Comparison of ENCODE assay signal across 8 mouse cellular contexts in the genomic region with DNA sequence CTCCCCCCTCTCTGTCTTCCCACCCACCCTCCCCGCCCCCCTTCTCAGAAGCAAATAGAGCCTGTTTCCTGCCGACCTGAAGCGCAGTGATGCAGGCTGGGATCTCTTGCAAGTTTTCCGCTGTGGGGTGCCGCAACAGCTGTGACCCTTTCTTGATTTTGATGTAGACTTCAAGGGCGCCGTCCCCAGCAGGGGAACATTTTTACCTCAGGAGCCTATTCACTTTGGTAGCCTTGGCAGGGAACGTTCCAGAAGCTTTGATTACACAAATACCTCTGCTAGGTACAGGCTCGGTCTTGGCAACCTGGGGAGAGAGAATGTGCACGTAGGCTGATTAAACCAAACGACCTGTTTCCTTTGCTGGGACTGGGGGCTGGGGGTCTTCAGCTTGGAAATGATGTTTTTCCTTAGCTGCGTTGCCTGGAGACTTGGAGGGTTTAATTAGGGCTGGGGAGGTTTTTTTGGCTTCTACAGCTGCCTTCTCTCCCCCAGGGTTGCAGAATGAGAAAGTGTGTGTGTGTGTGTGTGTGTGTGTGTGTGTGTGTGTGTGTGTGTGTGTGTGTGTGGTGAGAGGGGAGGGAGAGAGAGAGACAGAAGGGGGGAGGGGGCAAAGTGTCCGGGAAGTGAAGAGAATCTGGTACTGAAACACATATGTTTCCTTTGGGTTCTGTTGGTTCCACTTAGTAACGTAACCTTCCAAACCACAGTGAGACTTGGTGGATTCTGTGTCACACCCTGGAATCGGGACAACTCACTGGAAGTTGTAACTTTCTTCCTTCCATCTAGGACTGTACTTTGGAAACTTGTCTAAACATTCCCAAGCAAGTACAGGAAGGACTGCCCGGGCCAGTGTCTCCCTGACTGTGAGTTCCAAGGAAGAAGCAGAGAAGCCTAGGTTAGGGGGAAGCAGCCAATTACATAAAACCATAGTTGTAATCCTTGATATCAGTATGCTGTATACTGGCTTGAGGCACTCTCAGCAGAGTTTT.
DNase-seq lines count a peak whose midpoint lies in the region; ATAC-seq and TF ChIP-seq lines count a peak whose summit lies in the region.

No protein-coding gene starts in this region.

- 10% methylated on average over 15 of the region's 16 CpGs for WGBS in forebrain, embryonic 10.5 days
- 13% methylated on average over 16 of the region's 16 CpGs for WGBS in heart, postnatal 0 days
- WGBS in kidney, embryonic 16.5 days, result 9% methylated on average over 15 of the region's 16 CpGs
- WGBS in lung, adult 2 months, result 4% methylated on average over 15 of the region's 16 CpGs

- H3K9ac ChIP-seq in heart, postnatal 0 days (replicated peaks; ENCODE audit: low read depth, low read length), result no peak overlapping the region
- H3K9ac ChIP-seq in kidney, embryonic 16.5 days (replicated peaks; ENCODE audit: low read length), result no peak overlapping the region

- peak overlapping the region; percentile 84 for H3K27ac ChIP-seq in forebrain, embryonic 10.5 days
- H3K27ac ChIP-seq in heart, postnatal 0 days (ENCODE audit: low read depth), result peak overlapping the region; percentile 51
- no peak overlapping the region for H3K27ac ChIP-seq in kidney, embryonic 16.5 days (ENCODE audit: low read length)

- H3K4me1 ChIP-seq in forebrain, embryonic 10.5 days, result peaks cover 30% of the 10 kb centered on the region
- no peaks in the 10 kb centered on the region; the same call in 1 of the 2 replicates for H3K4me1 ChIP-seq in heart, postnatal 0 days (ENCODE audit: control insufficient read depth, insufficient read depth)
- peaks cover 9% of the 10 kb centered on the region for H3K4me1 ChIP-seq in kidney, embryonic 16.5 days (ENCODE audit: insufficient read depth, low read length)
- H3K4me1 ChIP-seq in lung, adult 2 months (ENCODE audit: control insufficient read depth, insufficient read depth, low read length), result peaks cover 5% of the 10 kb centered on the region; the same call in 1 of the 2 replicates

- no peak for TF ChIP-seq CTCF in heart, postnatal 0 days (IDR thresholded peaks at IDR 0.05; ENCODE audit: low read depth)
- TF ChIP-seq CTCF in lung, adult 2 months (IDR thresholded peaks at IDR 0.05; ENCODE audit: insufficient read depth, low read length), result no peak

- peak; percentile 32 for DNase-seq in layer of hippocampus, adult 11-12 months (ENCODE audit: low spot score)
- DNase-seq in layer of hippocampus, adult 9-10 months (ENCODE audit: low spot score), result no peak
- DNase-seq in forebrain, embryonic 10.5 days (ENCODE audit: extremely low spot score, low spot score), result peak; percentile 85
- peak; percentile 14 for DNase-seq in heart, postnatal 0 days (ENCODE audit: low spot score)
- peak; percentile 34 for DNase-seq in lung, adult 2 months
- peak; percentile 46 for DNase-seq in retina, postnatal 1 day
- no peak for DNase-seq in spleen, adult 12 weeks (ENCODE audit: low spot score)

- peak; percentile 24; the same call in 1 of the 2 replicates for ATAC-seq in heart, postnatal 0 days (ENCODE audit: insufficient read depth, low read depth)
- no peak for ATAC-seq in kidney, embryonic 16.5 days (ENCODE audit: low FRiP score, low TSS enrichment)

- no peaks in the 10 kb centered on the region for H3K9me3 ChIP-seq in forebrain, embryonic 10.5 days
- 0 out of 2 replicates have a peak, but pooled peaks cover 3% of the 10 kb centered on the region for H3K9me3 ChIP-seq in heart, postnatal 0 days (replicated peaks; ENCODE audit: control insufficient read depth, low read length)
- 0 out of 2 replicates have a peak, but pooled peaks cover 3% of the 10 kb centered on the region for H3K9me3 ChIP-seq in kidney, embryonic 16.5 days (ENCODE audit: low read length)

- no peak for TF ChIP-seq POLR2A in lung, adult 2 months (IDR thresholded peaks at IDR 0.05; ENCODE audit: borderline replicate concordance, extremely low read depth, low read depth, low read length)

- H3K4me2 ChIP-seq in heart, postnatal 0 days (ENCODE audit: low read depth, low read length), result peak overlapping the region; percentile 47
- peak overlapping the region; percentile 53 for H3K4me2 ChIP-seq in kidney, embryonic 16.5 days (replicated peaks; ENCODE audit: low read depth, low read length)

- no peak for TF ChIP-seq EP300 in heart, postnatal 0 days (IDR thresholded peaks at IDR 0.05; ENCODE audit: low read depth)

- H3K4me3 ChIP-seq in forebrain, embryonic 10.5 days, result peak overlapping the region; percentile 40
- H3K4me3 ChIP-seq in heart, postnatal 0 days (ENCODE audit: low read depth, low read length), result peak overlapping the region; percentile 22
- peak overlapping the region; percentile 21 for H3K4me3 ChIP-seq in kidney, embryonic 16.5 days (ENCODE audit: low read length)
- peak overlapping the region; percentile 6 for H3K4me3 ChIP-seq in lung, adult 2 months (replicated peaks; ENCODE audit: extremely low read depth, low read depth, low read length)

- H3K27me3 ChIP-seq in forebrain, embryonic 10.5 days (ENCODE audit: poor library complexity, severe bottlenecking), result peaks cover 13% of the 10 kb centered on the region
- no peaks in the 10 kb centered on the region for H3K27me3 ChIP-seq in heart, postnatal 0 days (ENCODE audit: control insufficient read depth, insufficient read depth, low read length)
- no peaks in the 10 kb centered on the region for H3K27me3 ChIP-seq in kidney, embryonic 16.5 days (ENCODE audit: insufficient read depth, low read length)

- H3K36me3 ChIP-seq in forebrain, embryonic 10.5 days (replicated peaks), result no peaks in the 10 kb centered on the region
- H3K36me3 ChIP-seq in heart, postnatal 0 days (replicated peaks; ENCODE audit: control insufficient read depth, insufficient read depth, low read length), result no peaks in the 10 kb centered on the region
- no peaks in the 10 kb centered on the region for H3K36me3 ChIP-seq in kidney, embryonic 16.5 days (ENCODE audit: insufficient read depth, low read length)

Comparison
In these comparisons a context has a peak if more than half of its experiments do, and no peak if none do; other contexts are left out.
1. DNase-seq: peak in layer of hippocampus, adult 11-12 months (single experiment), forebrain, embryonic 10.5 days (single experiment), heart, postnatal 0 days (single experiment), lung, adult 2 months (single experiment) and retina, postnatal 1 day (single experiment); none in layer of hippocampus, adult 9-10 months (single experiment) and spleen, adult 12 weeks (single experiment).
2. Peak in every context shown above with its lines, with median percentiles within 50 percentile points of each other: H3K4me3 ChIP-seq.